Mouse (Mus musculus): ENCODE measurements at regions not wholly inside any gene's neighbourhood (a gene's known extent, or its start where the extent isn't known, plus 50 kb on each side); places are given as distances from the start of the nearest gene placed in this dataset.

DNA sequence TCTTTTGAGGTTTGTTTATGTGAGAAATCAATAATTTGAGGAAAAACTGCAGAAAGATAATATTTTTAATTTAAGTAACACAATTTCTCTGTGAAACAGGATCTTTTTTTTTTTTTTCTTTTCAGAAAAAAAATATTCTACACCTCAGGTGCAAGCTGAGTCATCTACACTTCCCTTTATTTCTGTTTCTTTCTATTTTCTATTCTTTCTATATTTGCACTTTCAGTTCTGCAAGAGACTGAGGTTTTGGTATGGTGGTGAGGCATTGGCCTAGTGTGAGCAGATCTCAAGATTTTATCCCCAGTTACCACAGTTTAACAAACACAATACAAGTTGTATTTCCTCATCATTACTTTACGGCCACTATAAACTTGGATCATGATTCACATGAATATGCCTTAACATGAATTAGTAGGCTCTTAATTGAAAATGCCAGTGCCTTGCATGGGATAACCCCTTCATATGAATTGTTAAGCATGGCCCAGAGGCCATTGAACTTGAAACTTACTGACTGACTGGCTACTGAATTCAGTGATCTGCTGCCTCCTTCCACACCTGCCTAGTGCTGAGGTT is 1278.1 kb downstream of the Stim2 start:
- Histone ChIP-seq H3K27me3 (ENCODE audit: insufficient read depth, low read length) (no peaks in the 10 kb centered on the region), H3K9ac (no peak overlapping the region), H3K36me3 (ENCODE audit: insufficient read depth) (no peaks in the 10 kb centered on the region), H3K4me3 (ENCODE audit: low read depth, low read length) (no peak overlapping the region), H3K4me1 (ENCODE audit: insufficient read depth) (no peaks in the 10 kb centered on the region), H3K9me3 (ENCODE audit: low read length) (no peaks in the 10 kb centered on the region), H3K27ac (ENCODE audit: low read depth, low read length) (no peak overlapping the region), H3K4me2 (ENCODE audit: low read depth) (no peak overlapping the region)
- TF ChIP-seq CTCF (IDR thresholded peaks at IDR 0.05; ENCODE audit: low read depth), result no peak
- no peak for DNase-seq
- WGBS, result 93% methylated on average over 1 of the region's 1 CpGs
- no peak for ATAC-seq

- H3K36me3 ChIP-seq (ENCODE audit: insufficient read depth), result no peaks in the 10 kb centered on the region
- no peak overlapping the region for H3K4me2 ChIP-seq (ENCODE audit: low read depth)
- H3K27me3 ChIP-seq (ENCODE audit: insufficient read depth, low read length), result no peaks in the 10 kb centered on the region
- peak; percentile 58 for TF ChIP-seq CTCF (IDR thresholded peaks at IDR 0.05; ENCODE audit: low read depth)
- ATAC-seq, result peak; percentile 45; the same call in 1 of the 2 replicates
- no peak overlapping the region for H3K4me3 ChIP-seq (ENCODE audit: low read depth, low read length)
- no peak overlapping the region for H3K27ac ChIP-seq (ENCODE audit: low read depth, low read length)
- peak; percentile 47 for DNase-seq
- H3K9me3 ChIP-seq (ENCODE audit: low read length), result no peaks in the 10 kb centered on the region
- no peak overlapping the region for H3K9ac ChIP-seq
- no peaks in the 10 kb centered on the region for H3K4me1 ChIP-seq (ENCODE audit: insufficient read depth)
- 64% methylated on average over 2 of the region's 2 CpGs for WGBS
These were observed 1295.0 kb downstream of the Stim2 start for GRCm38 (mm10) chr5:55293301-55293700.

- peak; percentile 41 for DNase-seq
- Histone ChIP-seq H3K9me3 (ENCODE audit: low read length) (no peaks in the 10 kb centered on the region), H3K27me3 (ENCODE audit: insufficient read depth, low read length) (no peaks in the 10 kb centered on the region), H3K9ac (no peak overlapping the region), H3K4me1 (ENCODE audit: insufficient read depth) (no peaks in the 10 kb centered on the region), H3K4me2 (ENCODE audit: low read depth) (no peak overlapping the region), H3K27ac (ENCODE audit: low read depth, low read length) (no peak overlapping the region), H3K4me3 (ENCODE audit: low read depth, low read length) (no peak overlapping the region), H3K36me3 (ENCODE audit: insufficient read depth) (no peaks in the 10 kb centered on the region)
- ATAC-seq, result peak; percentile 59
- peak; percentile 36 for TF ChIP-seq CTCF (IDR thresholded peaks at IDR 0.05; ENCODE audit: low read depth)
- WGBS, result 37% methylated on average over 2 of the region's 2 CpGs
These were observed 1295.7 kb downstream of the Stim2 start for GRCm38 (mm10) chr5:55293978-55294377.

GRCm38 (mm10) chr5:55294781-55295180 is 1296.5 kb downstream of the Stim2 start:
- H3K27me3 ChIP-seq (ENCODE audit: insufficient read depth, low read length), result no peaks in the 10 kb centered on the region
- no peak overlapping the region for H3K4me3 ChIP-seq (ENCODE audit: low read depth, low read length)
- H3K27ac ChIP-seq (ENCODE audit: low read depth, low read length), result no peak overlapping the region
- no peak overlapping the region for H3K4me2 ChIP-seq (ENCODE audit: low read depth)
- no peaks in the 10 kb centered on the region for H3K9me3 ChIP-seq (ENCODE audit: low read length)
- H3K36me3 ChIP-seq (ENCODE audit: insufficient read depth), result no peaks in the 10 kb centered on the region
- WGBS, result 16% methylated on average over 4 of the region's 4 CpGs
- H3K4me1 ChIP-seq (ENCODE audit: insufficient read depth), result no peaks in the 10 kb centered on the region
- no peak overlapping the region for H3K9ac ChIP-seq
- no peak for TF ChIP-seq CTCF (IDR thresholded peaks at IDR 0.05; ENCODE audit: low read depth)
- DNase-seq (peak; percentile 26), ATAC-seq (peak; percentile 51; the same call in 1 of the 2 replicates)

- Histone ChIP-seq H3K9ac (no peak overlapping the region), H3K36me3 (ENCODE audit: insufficient read depth) (no peaks in the 10 kb centered on the region), H3K27ac (ENCODE audit: low read depth, low read length) (no peak overlapping the region), H3K4me3 (ENCODE audit: low read depth, low read length) (no peak overlapping the region), H3K4me2 (ENCODE audit: low read depth) (no peak overlapping the region), H3K27me3 (ENCODE audit: insufficient read depth, low read length) (no peaks in the 10 kb centered on the region), H3K9me3 (ENCODE audit: low read length) (no peaks in the 10 kb centered on the region), H3K4me1 (ENCODE audit: insufficient read depth) (no peaks in the 10 kb centered on the region)
- no peak for TF ChIP-seq CTCF (IDR thresholded peaks at IDR 0.05; ENCODE audit: low read depth)
- ATAC-seq, result no peak
- no peak for DNase-seq
- WGBS, result 71% methylated on average over 5 of the region's 5 CpGs
These were observed 1303.2 kb downstream of the Stim2 start for GRCm38 (mm10) chr5:55301538-55301937.

GRCm38 (mm10) chr5:55345968-55346367 is 1347.7 kb downstream of the Stim2 start:
- no peaks in the 10 kb centered on the region for H3K36me3 ChIP-seq (ENCODE audit: insufficient read depth)
- ATAC-seq, result no peak
- H3K27me3 ChIP-seq (ENCODE audit: insufficient read depth, low read length), result no peaks in the 10 kb centered on the region
- H3K4me2 ChIP-seq (ENCODE audit: low read depth), result no peak overlapping the region
- H3K27ac ChIP-seq (ENCODE audit: low read depth, low read length), result no peak overlapping the region
- H3K9ac ChIP-seq, result no peak overlapping the region
- H3K4me1 ChIP-seq (ENCODE audit: insufficient read depth), result no peaks in the 10 kb centered on the region
- no peak overlapping the region for H3K4me3 ChIP-seq (ENCODE audit: low read depth, low read length)
- no peak for TF ChIP-seq CTCF (IDR thresholded peaks at IDR 0.05; ENCODE audit: low read depth)
- DNase-seq, result no peak
- H3K9me3 ChIP-seq (ENCODE audit: low read length), result no peaks in the 10 kb centered on the region
- WGBS, result 78% methylated on average over 1 of the region's 1 CpGs

DNA sequence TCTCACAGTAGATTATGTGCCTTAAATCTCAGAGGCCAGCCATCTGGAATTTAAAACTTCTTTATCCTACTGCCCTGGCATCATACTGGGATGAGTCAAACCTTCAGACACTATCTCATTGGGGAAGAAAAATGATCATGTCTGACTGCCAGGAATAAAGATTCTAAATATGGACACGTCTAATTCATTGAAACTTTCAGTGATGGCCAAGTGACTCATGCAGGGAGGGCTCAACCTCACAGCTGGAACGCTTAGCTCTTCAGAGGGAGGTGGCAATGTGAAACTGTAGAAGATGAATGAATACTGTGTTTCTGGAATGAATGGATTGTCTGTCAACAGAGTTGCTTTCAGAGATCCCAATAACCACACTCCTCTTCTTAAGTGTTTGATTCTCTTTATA is 1357.2 kb downstream of the Stim2 start:
- no peaks in the 10 kb centered on the region for H3K9me3 ChIP-seq (ENCODE audit: low read length)
- ATAC-seq (peak; percentile 45; the same call in 1 of the 2 replicates), DNase-seq (no peak)
- H3K36me3 ChIP-seq (ENCODE audit: insufficient read depth), result no peaks in the 10 kb centered on the region
- no peaks in the 10 kb centered on the region for H3K27me3 ChIP-seq (ENCODE audit: insufficient read depth, low read length)
- H3K4me3 ChIP-seq (ENCODE audit: low read depth, low read length), result no peak overlapping the region
- no peaks in the 10 kb centered on the region for H3K4me1 ChIP-seq (ENCODE audit: insufficient read depth)
- TF ChIP-seq CTCF (IDR thresholded peaks at IDR 0.05; ENCODE audit: low read depth), result no peak
- 34% methylated on average over 2 of the region's 2 CpGs for WGBS
- H3K4me2 ChIP-seq (ENCODE audit: low read depth), result no peak overlapping the region
- H3K9ac ChIP-seq, result no peak overlapping the region
- no peak overlapping the region for H3K27ac ChIP-seq (ENCODE audit: low read depth, low read length)

Data from forebrain, postnatal 0 days (tissue).